Mouse (Mus musculus): ENCODE results near the gene Iqck.

Gene Iqck

GRCm38 (mm10) chr7:118991341-118991884 lies 135.9 kb downstream of the Iqck start:
- DNase-seq (ENCODE audit: low spot score), result no peak

GRCm38 (mm10) chr7:118992080-118992560 lies 136.6 kb downstream of the Iqck start:
- no peak for DNase-seq (ENCODE audit: low spot score)

GRCm38 (mm10) chr7:118992623-118993405 lies 137.3 kb downstream of the Iqck start:
- no peak for DNase-seq (ENCODE audit: low spot score)

- DNase-seq (ENCODE audit: low spot score), result no peak
Measured at GRCm38 (mm10) chr7:118993597-118994230, 138.2 kb downstream of the Iqck start.

GRCm38 (mm10) chr7:118994231-118994842 lies 138.8 kb downstream of the Iqck start:
- DNase-seq (ENCODE audit: low spot score), result no peak

- no peak for DNase-seq (ENCODE audit: low spot score)
Measured at GRCm38 (mm10) chr7:118995007-118995406, 139.5 kb downstream of the Iqck start, which contains the start of gene Gprc5b. Gprc5b (minus strand) TSS chr7:118995211.

GRCm38 (mm10) chr7:118995671-118996070 lies 140.1 kb downstream of the Iqck start:
- no peak for DNase-seq (ENCODE audit: low spot score)

- DNase-seq (ENCODE audit: low spot score), result peak; percentile 52
Measured at GRCm38 (mm10) chr7:118996137-118996837, 140.7 kb downstream of the Iqck start.

GRCm38 (mm10) chr7:118999857-119000256 lies 144.3 kb downstream of the Iqck start:
- no peak for DNase-seq (ENCODE audit: low spot score)

GRCm38 (mm10) chr7:119001965-119002364 lies 146.4 kb downstream of the Iqck start:
- DNase-seq (ENCODE audit: low spot score), result no peak

- no peak for DNase-seq (ENCODE audit: low spot score)
Measured at GRCm38 (mm10) chr7:119002501-119002900, 146.9 kb downstream of the Iqck start.

- peak; percentile 28 for DNase-seq (ENCODE audit: low spot score)
Measured at GRCm38 (mm10) chr7:119010854-119011529, 155.4 kb downstream of the Iqck start.

- DNase-seq (ENCODE audit: low spot score), result no peak
Measured at GRCm38 (mm10) chr7:119015736-119016135, 160.2 kb downstream of the Iqck start.

GRCm38 (mm10) chr7:119019537-119019936 lies 164.0 kb downstream of the Iqck start:
- DNase-seq (ENCODE audit: low spot score), result no peak

Data from c-Kit-positive CD71-positive TER-119-positive erythroid progenitor cells, embryonic 14.5 days (primary cell).